Mouse (Mus musculus): ENCODE results near the gene Dcaf11. TPM values are rescaled to one million over a fixed set of nuclear protein-coding genes. Genes with fewer than 3 reads are reported as not detected.

Dcaf11 gene
- polyA plus RNA-seq (2014; fragmentation: Nextera tagmentation; extraction: Ambion mirVana): 62.9 and 90.2 TPM in 2 replicates

GRCm38 (mm10) chr14:55559799-55560201 is at the start of gene Dcaf11:
Gene Dcaf11, plus strand, starts transcription at chr14:55560006.
- H3K36me3 ChIP-seq (ENCODE audit: control insufficient read depth, insufficient read depth, low read length): peaks cover 17% of the 10 kb centered on the region
- no peaks in the 10 kb centered on the region for H3K27me3 ChIP-seq (ENCODE audit: control insufficient read depth, insufficient read depth, low read length)
- peak within 1 kb of the TSS; percentile 74 for H3K9ac ChIP-seq (ENCODE audit: low read depth, low read length)
- H3K4me1 ChIP-seq (ENCODE audit: control insufficient read depth, insufficient read depth, low read length): peaks cover 6% of the 10 kb centered on the region; the same call in 1 of the 2 replicates
- H3K9me3 ChIP-seq (ENCODE audit: control insufficient read depth, low read length): no peaks in the 10 kb centered on the region
- under 1% methylated on average over 27 of the region's 27 CpGs for WGBS
- peak within 1 kb of the TSS; percentile 83 for H3K4me2 ChIP-seq (replicated peaks; ENCODE audit: low read depth, low read length)
- peak; percentile 78 for ATAC-seq (ENCODE audit: low FRiP score, low TSS enrichment)
- peak within 1 kb of the TSS; percentile 98 for H3K27ac ChIP-seq (ENCODE audit: low read depth, low read length)
- H3K4me3 ChIP-seq (ENCODE audit: low read length): peak within 1 kb of the TSS; percentile 61

- H3K27ac ChIP-seq (ENCODE audit: low read depth, low read length): no peak within 1 kb of the TSS
- 68% methylated on average over 20 of the region's 22 CpGs for WGBS
- H3K9ac ChIP-seq (ENCODE audit: low read depth, low read length): no peak within 1 kb of the TSS
- H3K4me1 ChIP-seq (ENCODE audit: control insufficient read depth, insufficient read depth, low read length): 0 out of 2 replicates have a peak, but pooled peaks cover 3% of the 10 kb centered on the region
- no peaks in the 10 kb centered on the region for H3K36me3 ChIP-seq (ENCODE audit: control insufficient read depth, insufficient read depth, low read length)
- peaks cover 8% of the 10 kb centered on the region; the same call in 1 of the 2 replicates for H3K27me3 ChIP-seq (ENCODE audit: control insufficient read depth, insufficient read depth, low read length)
- H3K4me2 ChIP-seq (replicated peaks; ENCODE audit: low read depth, low read length): no peak within 1 kb of the TSS
- H3K9me3 ChIP-seq (ENCODE audit: control insufficient read depth, low read length): no peaks in the 10 kb centered on the region
- no peak for ATAC-seq (ENCODE audit: low FRiP score, low TSS enrichment)
- no peak within 1 kb of the TSS for H3K4me3 ChIP-seq (ENCODE audit: low read length)
These were observed 49.6 kb upstream of the Dcaf11 start, which contains the start of gene Cpne6 for GRCm38 (mm10) chr14:55510125-55510731. Gene Cpne6, plus strand, starts transcription at chr14:55510445.

GRCm38 (mm10) chr14:55511037-55511436 is 48.8 kb upstream of the Dcaf11 start:
- H3K4me3 ChIP-seq (ENCODE audit: low read length): no peak overlapping the region
- H3K27ac ChIP-seq (ENCODE audit: low read depth, low read length): no peak overlapping the region
- H3K36me3 ChIP-seq (ENCODE audit: control insufficient read depth, insufficient read depth, low read length): no peaks in the 10 kb centered on the region
- no peak overlapping the region for H3K9ac ChIP-seq (ENCODE audit: low read depth, low read length)
- 51% methylated on average over 7 of the region's 7 CpGs for WGBS
- ATAC-seq (ENCODE audit: low FRiP score, low TSS enrichment): 0 out of 2 replicates have a peak, but pooled peaks have one; percentile 12
- H3K9me3 ChIP-seq (ENCODE audit: control insufficient read depth, low read length): no peaks in the 10 kb centered on the region
- 0 out of 2 replicates have a peak, but pooled peaks cover 3% of the 10 kb centered on the region for H3K4me1 ChIP-seq (ENCODE audit: control insufficient read depth, insufficient read depth, low read length)
- no peak overlapping the region for H3K4me2 ChIP-seq (replicated peaks; ENCODE audit: low read depth, low read length)
- H3K27me3 ChIP-seq (ENCODE audit: control insufficient read depth, insufficient read depth, low read length): peaks cover 8% of the 10 kb centered on the region; the same call in 1 of the 2 replicates

- Histone ChIP-seq H3K36me3 (ENCODE audit: control insufficient read depth, insufficient read depth, low read length) (no peaks in the 10 kb centered on the region), H3K4me1 (ENCODE audit: control insufficient read depth, insufficient read depth, low read length) (no peaks in the 10 kb centered on the region), H3K4me2 (replicated peaks; ENCODE audit: low read depth, low read length) (no peak overlapping the region), H3K27me3 (ENCODE audit: control insufficient read depth, insufficient read depth, low read length) (peaks cover 10% of the 10 kb centered on the region; the same call in 1 of the 2 replicates), H3K9me3 (ENCODE audit: control insufficient read depth, low read length) (no peaks in the 10 kb centered on the region), H3K9ac (ENCODE audit: low read depth, low read length) (no peak overlapping the region), H3K4me3 (ENCODE audit: low read length) (no peak overlapping the region), H3K27ac (ENCODE audit: low read depth, low read length) (no peak overlapping the region)
- no peak for ATAC-seq (ENCODE audit: low FRiP score, low TSS enrichment)
- 70% methylated on average over 10 of the region's 10 CpGs for WGBS
These were observed 45.9 kb upstream of the Dcaf11 start for GRCm38 (mm10) chr14:55513927-55514326.

GRCm38 (mm10) chr14:55515846-55516245 is 44.0 kb upstream of the Dcaf11 start:
- WGBS: 85% methylated on average over 4 of the region's 4 CpGs
- H3K9me3 ChIP-seq (ENCODE audit: control insufficient read depth, low read length): no peaks in the 10 kb centered on the region
- no peak overlapping the region for H3K9ac ChIP-seq (ENCODE audit: low read depth, low read length)
- no peak for ATAC-seq (ENCODE audit: low FRiP score, low TSS enrichment)
- H3K36me3 ChIP-seq (ENCODE audit: control insufficient read depth, insufficient read depth, low read length): no peaks in the 10 kb centered on the region
- peaks cover 17% of the 10 kb centered on the region; the same call in 1 of the 2 replicates for H3K27me3 ChIP-seq (ENCODE audit: control insufficient read depth, insufficient read depth, low read length)
- H3K4me3 ChIP-seq (ENCODE audit: low read length): no peak overlapping the region
- 0 out of 2 replicates have a peak, but pooled peaks cover 1% of the 10 kb centered on the region for H3K4me1 ChIP-seq (ENCODE audit: control insufficient read depth, insufficient read depth, low read length)
- no peak overlapping the region for H3K4me2 ChIP-seq (replicated peaks; ENCODE audit: low read depth, low read length)
- no peak overlapping the region for H3K27ac ChIP-seq (ENCODE audit: low read depth, low read length)

- H3K9me3 ChIP-seq (ENCODE audit: control insufficient read depth, low read length): no peaks in the 10 kb centered on the region
- 0 out of 2 replicates have a peak, but pooled peaks cover 4% of the 10 kb centered on the region for H3K4me1 ChIP-seq (ENCODE audit: control insufficient read depth, insufficient read depth, low read length)
- no peak overlapping the region for H3K27ac ChIP-seq (ENCODE audit: low read depth, low read length)
- no peak overlapping the region for H3K9ac ChIP-seq (ENCODE audit: low read depth, low read length)
- WGBS: 23% methylated on average over 2 of the region's 2 CpGs
- no peak overlapping the region for H3K4me3 ChIP-seq (ENCODE audit: low read length)
- no peaks in the 10 kb centered on the region for H3K36me3 ChIP-seq (ENCODE audit: control insufficient read depth, insufficient read depth, low read length)
- no peak overlapping the region for H3K4me2 ChIP-seq (replicated peaks; ENCODE audit: low read depth, low read length)
- peaks cover 21% of the 10 kb centered on the region; the same call in 1 of the 2 replicates for H3K27me3 ChIP-seq (ENCODE audit: control insufficient read depth, insufficient read depth, low read length)
- no peak for ATAC-seq (ENCODE audit: low FRiP score, low TSS enrichment)
These were observed 40.9 kb upstream of the Dcaf11 start for GRCm38 (mm10) chr14:55518897-55519296.

- no peak for ATAC-seq (ENCODE audit: low FRiP score, low TSS enrichment)
- H3K27ac ChIP-seq (ENCODE audit: low read depth, low read length): no peak overlapping the region
- H3K36me3 ChIP-seq (ENCODE audit: control insufficient read depth, insufficient read depth, low read length): no peaks in the 10 kb centered on the region
- 0 out of 2 replicates have a peak, but pooled peaks cover 4% of the 10 kb centered on the region for H3K4me1 ChIP-seq (ENCODE audit: control insufficient read depth, insufficient read depth, low read length)
- no peaks in the 10 kb centered on the region for H3K9me3 ChIP-seq (ENCODE audit: control insufficient read depth, low read length)
- 70% methylated on average over 4 of the region's 4 CpGs for WGBS
- peaks cover 21% of the 10 kb centered on the region; the same call in 1 of the 2 replicates for H3K27me3 ChIP-seq (ENCODE audit: control insufficient read depth, insufficient read depth, low read length)
- no peak overlapping the region for H3K9ac ChIP-seq (ENCODE audit: low read depth, low read length)
- no peak overlapping the region for H3K4me2 ChIP-seq (replicated peaks; ENCODE audit: low read depth, low read length)
- H3K4me3 ChIP-seq (ENCODE audit: low read length): no peak overlapping the region
These were observed 40.2 kb upstream of the Dcaf11 start for GRCm38 (mm10) chr14:55519604-55520003.

GRCm38 (mm10) chr14:55520451-55521361 is 39.1 kb upstream of the Dcaf11 start:
- H3K9ac ChIP-seq (ENCODE audit: low read depth, low read length): peak overlapping the region; percentile 48
- ATAC-seq (ENCODE audit: low FRiP score, low TSS enrichment): peak; percentile 66
- H3K27me3 ChIP-seq (ENCODE audit: control insufficient read depth, insufficient read depth, low read length): peaks cover 21% of the 10 kb centered on the region; the same call in 1 of the 2 replicates
- WGBS: 1% methylated on average over 61 of the region's 61 CpGs
- peak overlapping the region; percentile 95 for H3K4me2 ChIP-seq (replicated peaks; ENCODE audit: low read depth, low read length)
- H3K36me3 ChIP-seq (ENCODE audit: control insufficient read depth, insufficient read depth, low read length): no peaks in the 10 kb centered on the region
- H3K4me3 ChIP-seq (ENCODE audit: low read length): peak overlapping the region; percentile 46
- no peaks in the 10 kb centered on the region for H3K9me3 ChIP-seq (ENCODE audit: control insufficient read depth, low read length)
- 0 out of 2 replicates have a peak, but pooled peaks cover 4% of the 10 kb centered on the region for H3K4me1 ChIP-seq (ENCODE audit: control insufficient read depth, insufficient read depth, low read length)
- no peak overlapping the region for H3K27ac ChIP-seq (ENCODE audit: low read depth, low read length)

Measured in kidney, embryonic 14.5 days (tissue).